Mouse (Mus musculus) lung, embryonic 16.5 days (tissue): ENCODE measurements around the gene Net1. TPM values are rescaled to one million over a fixed set of nuclear protein-coding genes. Genes with fewer than 3 reads are reported as not detected.

ENCODE experiments used
- ATAC-seq: fragments of 200-750 bp; cut with Nextera tagmentation; 2 replicates; pipeline ENCODE4 v1.8.0; 2017; ENCODE audit warnings: low read depth, mild to moderate bottlenecking, moderate library complexity
- H3K27ac ChIP-seq: fragments of 300-500 bp; sonication (generic); 2 replicates; pipeline ENCODE4 v1.5.1; 2014; ENCODE audit warnings: mild to moderate bottlenecking, control low read depth, low read length
- H3K27me3 ChIP-seq: fragments of 300-500 bp; sonication (generic); 2 replicates; pipeline ENCODE4 v1.6.1; 2014; ENCODE audit warnings: low read depth, low read length, mixed read lengths; ENCODE audit not compliant: control insufficient read depth, insufficient read depth
- H3K36me3 ChIP-seq: fragments of 300-500 bp; sonication (generic); 2 replicates; pipeline ENCODE4 v1.6.1; 2014; ENCODE audit warnings: low read length; ENCODE audit not compliant: control insufficient read depth, insufficient read depth
- H3K4me1 ChIP-seq: fragments of 300-500 bp; sonication (generic); replicated peaks from 2 replicates; pipeline ENCODE4 v1.6.1; 2014; ENCODE audit warnings: low read length, mixed read lengths; ENCODE audit not compliant: control insufficient read depth, insufficient read depth
- H3K4me2 ChIP-seq: fragments of 300-500 bp; sonication (generic); 2 replicates; pipeline ENCODE4 v1.6.1; 2014; ENCODE audit warnings: low read depth, low read length, control low read depth
- H3K4me3 ChIP-seq: fragments of 300-500 bp; sonication (generic); 2 replicates; pipeline ENCODE4 v1.5.1; 2014; ENCODE audit warnings: mild to moderate bottlenecking, low read length, control low read depth
- H3K9ac ChIP-seq: fragments of 300-500 bp; sonication (generic); 2 replicates; pipeline ENCODE4 v1.6.1; 2014; ENCODE audit warnings: low read length, control low read depth
- H3K9me3 ChIP-seq: fragments of 300-500 bp; sonication (generic); 2 replicates; pipeline ENCODE4 v1.6.1; 2016; ENCODE audit warnings: low read length; ENCODE audit not compliant: control insufficient read depth
- WGBS: fragments of 180-500 bp; shearing (Covaris S2); extraction: QIAGEN DNeasy Blood & Tissue Kit; methylation state at CpG from one replicate; pipeline ENCODE4 v1.1.7; 2014; 5-methylcytosine and 5-hydroxymethylcytosine counted together
- polyA plus RNA-seq: library from polyadenylated mRNA; unstranded; fragments of >200 nt; fragmentation: Nextera tagmentation; extraction: Ambion mirVana; gene quantifications from 2 replicates; pipeline ENCODE4 v1.2.1, GENCODE M21; 2015

Net1 gene
- polyA plus RNA-seq, 1 experiment from 2014 or later: 100 TPM

GRCm38 (mm10) chr13:3876448-3876847 is 41.6 kb downstream of the Net1 start:
- 53% methylated on average over 6 of the region's 6 CpGs for WGBS
- peak; percentile 70 for ATAC-seq

GRCm38 (mm10) chr13:3872832-3873231 is 45.2 kb downstream of the Net1 start:
- H3K4me3 ChIP-seq: no peak overlapping the region
- ATAC-seq: no peak
- WGBS: 90% methylated on average over 4 of the region's 4 CpGs
- H3K36me3 ChIP-seq: no peaks in the 10 kb centered on the region
- no peaks in the 10 kb centered on the region for H3K27me3 ChIP-seq
- H3K27ac ChIP-seq: no peak overlapping the region
- H3K4me1 ChIP-seq: peaks cover 5% of the 10 kb centered on the region; the same call in 1 of the 2 replicates
- no peak overlapping the region for H3K4me2 ChIP-seq
- H3K9ac ChIP-seq: no peak overlapping the region
- H3K9me3 ChIP-seq: no peaks in the 10 kb centered on the region

More at GRCm38 (mm10) chr13:3876448-3876847, 41.6 kb downstream of the Net1 start:
- H3K9ac ChIP-seq: no peak overlapping the region
- H3K36me3 ChIP-seq: peaks cover 3% of the 10 kb centered on the region; the same call in 1 of the 2 replicates
- H3K4me2 ChIP-seq: no peak overlapping the region
- peaks cover 5% of the 10 kb centered on the region; the same call in 1 of the 2 replicates for H3K4me1 ChIP-seq
- no peaks in the 10 kb centered on the region for H3K27me3 ChIP-seq
- H3K9me3 ChIP-seq: no peaks in the 10 kb centered on the region
- H3K27ac ChIP-seq: peak overlapping the region; percentile 51
- no peak overlapping the region for H3K4me3 ChIP-seq

GRCm38 (mm10) chr13:3869901-3870300 is 48.1 kb downstream of the Net1 start:
- no peaks in the 10 kb centered on the region for H3K4me1 ChIP-seq
- ATAC-seq: peak; percentile 76
- H3K4me3 ChIP-seq: no peak overlapping the region
- H3K4me2 ChIP-seq: no peak overlapping the region
- H3K9me3 ChIP-seq: no peaks in the 10 kb centered on the region
- H3K27me3 ChIP-seq: no peaks in the 10 kb centered on the region
- no peak overlapping the region for H3K9ac ChIP-seq
- no peaks in the 10 kb centered on the region for H3K36me3 ChIP-seq
- H3K27ac ChIP-seq: no peak overlapping the region

DNA sequence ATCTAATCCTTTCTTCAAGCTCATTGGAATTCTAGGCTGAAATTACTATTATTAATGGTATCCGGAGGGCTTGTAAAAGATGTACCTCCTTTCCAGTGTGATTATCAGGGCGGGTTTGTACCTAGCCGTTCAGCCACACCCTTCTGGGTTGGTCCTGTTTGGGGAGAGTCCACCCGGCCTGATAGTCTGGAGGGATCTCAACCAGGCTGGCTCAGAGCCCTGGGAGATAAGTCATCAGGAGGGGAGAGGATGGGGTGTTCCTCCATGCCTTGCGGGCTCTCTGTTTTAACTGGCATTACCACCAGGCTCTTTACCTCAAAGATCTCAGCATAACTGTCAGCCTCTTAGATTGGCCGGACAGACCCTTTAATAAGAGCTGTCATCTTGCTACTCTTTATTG is 50.9 kb downstream of the Net1 start:
- H3K4me2 ChIP-seq: no peak overlapping the region
- ATAC-seq: no peak
- 79% methylated on average over 6 of the region's 6 CpGs for WGBS
- H3K4me3 ChIP-seq: no peak overlapping the region
- H3K36me3 ChIP-seq: no peaks in the 10 kb centered on the region
- no peak overlapping the region for H3K9ac ChIP-seq
- H3K9me3 ChIP-seq: no peaks in the 10 kb centered on the region
- no peaks in the 10 kb centered on the region for H3K4me1 ChIP-seq
- H3K27me3 ChIP-seq: no peaks in the 10 kb centered on the region
- no peak overlapping the region for H3K27ac ChIP-seq

DNA sequence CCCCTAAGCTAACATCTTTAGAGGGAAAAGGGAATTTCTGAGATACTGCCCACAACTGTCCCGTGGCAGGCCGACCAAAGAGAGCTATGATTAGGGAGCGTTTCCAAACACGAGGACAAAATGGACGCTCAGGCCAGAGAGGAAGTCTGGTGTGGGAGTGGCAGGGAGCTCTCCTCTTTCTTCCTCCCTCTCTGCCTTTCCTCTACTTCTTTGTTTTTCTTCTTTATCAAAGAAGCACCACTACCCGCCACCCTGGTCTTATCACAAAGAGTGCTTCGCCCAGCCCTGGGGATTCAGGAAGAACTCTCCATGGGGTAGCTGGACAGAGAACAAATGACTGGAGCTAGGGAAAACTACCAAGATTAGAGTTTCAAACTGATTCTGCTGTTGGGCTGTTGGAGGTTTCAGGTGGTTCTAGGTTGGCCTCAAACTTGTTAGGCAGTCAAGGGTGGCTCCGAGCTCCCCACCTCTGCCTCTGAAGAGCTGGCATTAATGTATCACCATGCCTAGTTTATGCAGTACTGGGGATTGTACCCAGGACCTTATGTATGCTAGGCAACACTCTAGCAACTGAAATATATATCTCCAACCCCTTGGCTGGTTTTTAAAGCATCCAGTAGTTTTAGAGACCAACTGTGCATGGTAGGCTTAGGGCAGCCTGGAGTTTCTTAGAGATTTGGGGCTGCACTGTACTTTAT is 51.5 kb downstream of the Net1 start:
- H3K4me2 ChIP-seq: no peak overlapping the region
- WGBS: 61% methylated on average over 8 of the region's 8 CpGs
- no peak overlapping the region for H3K4me3 ChIP-seq
- no peaks in the 10 kb centered on the region for H3K9me3 ChIP-seq
- H3K9ac ChIP-seq: no peak overlapping the region
- no peak overlapping the region for H3K27ac ChIP-seq
- H3K4me1 ChIP-seq: no peaks in the 10 kb centered on the region
- ATAC-seq: no peak
- H3K27me3 ChIP-seq: no peaks in the 10 kb centered on the region
- no peaks in the 10 kb centered on the region for H3K36me3 ChIP-seq

DNA sequence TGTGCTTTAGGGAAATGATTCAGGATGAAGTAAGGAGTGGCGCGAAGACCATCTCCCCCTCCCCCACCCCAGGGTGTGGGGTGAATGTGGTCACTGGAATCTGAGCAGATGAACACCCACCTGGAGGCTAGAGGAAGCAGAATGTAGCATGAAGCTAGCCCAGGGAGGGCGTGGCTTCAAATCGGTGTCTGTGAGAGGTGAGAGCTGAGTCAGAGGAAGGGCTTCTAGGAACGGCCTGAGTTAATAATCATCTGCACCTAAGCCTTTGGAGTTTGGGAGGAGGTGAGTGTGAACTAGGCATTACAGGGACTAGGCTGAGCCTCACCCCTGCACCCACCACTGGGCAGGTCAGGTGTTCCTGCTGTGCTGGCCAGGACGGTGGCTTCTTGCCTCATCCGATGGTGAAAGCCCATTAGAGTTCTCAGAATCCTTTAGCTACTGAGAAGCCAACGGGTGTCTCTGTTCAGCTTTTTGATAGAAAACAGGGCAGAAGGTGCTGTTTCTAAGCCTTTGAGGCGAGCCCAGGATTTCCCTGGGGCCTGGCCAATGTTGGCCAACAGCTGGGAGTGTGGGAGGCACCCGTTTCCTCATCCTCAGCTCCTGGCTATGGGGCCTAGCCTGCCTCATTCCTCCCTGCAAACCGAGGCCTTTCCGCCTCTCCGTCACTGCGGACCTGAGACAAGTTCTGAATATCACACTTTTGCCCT is 52.2 kb downstream of the Net1 start:
- H3K27ac ChIP-seq: no peak overlapping the region
- WGBS: 70% methylated on average over 14 of the region's 14 CpGs

GRCm38 (mm10) chr13:3862922-3863580 is 55.0 kb downstream of the Net1 start:
- no peak for ATAC-seq
- 80% methylated on average over 10 of the region's 10 CpGs for WGBS
- H3K27ac ChIP-seq: no peak overlapping the region

More for the DNA sequence above, 52.2 kb downstream of the Net1 start:
- Histone ChIP-seq H3K9me3 (no peaks in the 10 kb centered on the region), H3K9ac (no peak overlapping the region), H3K36me3 (no peaks in the 10 kb centered on the region), H3K4me2 (no peak overlapping the region), H3K4me3 (no peak overlapping the region), H3K27me3 (no peaks in the 10 kb centered on the region), H3K4me1 (no peaks in the 10 kb centered on the region)
- no peak; the same call in 1 of the 2 replicates for ATAC-seq

DNA sequence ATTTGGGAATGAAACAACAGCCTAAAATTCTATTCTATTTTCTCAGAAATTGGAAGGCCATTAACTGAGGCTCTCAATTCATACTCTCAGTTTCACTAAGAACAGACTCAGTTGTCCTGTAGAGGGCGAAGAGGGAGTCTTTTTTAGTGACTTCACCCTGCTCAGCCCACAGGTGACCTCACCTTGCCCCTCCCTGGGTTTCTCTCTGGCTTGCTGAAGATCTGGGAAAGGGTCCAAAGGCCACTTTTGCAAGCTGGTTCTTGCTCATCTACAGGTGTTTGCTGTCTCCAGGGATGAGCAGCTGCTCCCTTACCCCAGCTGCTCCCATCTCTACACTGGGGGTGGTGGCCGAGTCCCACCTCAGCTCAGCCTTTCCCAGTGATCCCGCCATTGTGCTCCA is 55.7 kb downstream of the Net1 start:
- Histone ChIP-seq H3K4me2 (no peak overlapping the region), H3K4me3 (no peak overlapping the region), H3K36me3 (no peaks in the 10 kb centered on the region), H3K27ac (no peak overlapping the region), H3K4me1 (no peaks in the 10 kb centered on the region), H3K9me3 (no peaks in the 10 kb centered on the region), H3K27me3 (no peaks in the 10 kb centered on the region), H3K9ac (no peak overlapping the region)
- 78% methylated on average over 3 of the region's 3 CpGs for WGBS
- no peak for ATAC-seq

More at GRCm38 (mm10) chr13:3862922-3863580, 55.0 kb downstream of the Net1 start:
- no peaks in the 10 kb centered on the region for H3K27me3 ChIP-seq
- no peak overlapping the region for H3K4me3 ChIP-seq
- no peak overlapping the region for H3K4me2 ChIP-seq
- H3K36me3 ChIP-seq: no peaks in the 10 kb centered on the region
- H3K9me3 ChIP-seq: no peaks in the 10 kb centered on the region
- H3K4me1 ChIP-seq: no peaks in the 10 kb centered on the region
- no peak overlapping the region for H3K9ac ChIP-seq

DNA sequence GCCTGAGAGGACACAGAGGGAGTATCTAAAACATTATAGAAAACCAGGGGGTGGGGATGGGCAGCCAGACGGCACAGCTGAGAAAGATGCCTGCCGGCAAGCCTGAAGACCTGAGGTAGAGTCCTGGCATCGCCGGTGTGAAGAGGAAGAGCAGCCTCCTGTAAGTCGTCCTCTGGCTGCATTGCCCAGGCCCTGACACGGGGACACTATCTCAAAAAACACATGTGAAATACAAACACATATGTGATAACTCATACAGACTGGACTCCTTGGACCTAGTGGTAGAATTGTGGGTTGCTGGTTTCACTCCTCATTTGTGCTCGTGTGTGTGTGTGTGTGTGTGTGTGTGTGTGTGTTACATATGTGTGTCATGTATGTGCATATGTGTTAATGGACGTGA is 56.8 kb downstream of the Net1 start:
- no peak overlapping the region for H3K9ac ChIP-seq
- ATAC-seq: no peak
- no peaks in the 10 kb centered on the region for H3K36me3 ChIP-seq
- H3K4me2 ChIP-seq: no peak overlapping the region
- H3K4me3 ChIP-seq: no peak overlapping the region
- H3K9me3 ChIP-seq: no peaks in the 10 kb centered on the region
- WGBS: 82% methylated on average over 8 of the region's 8 CpGs
- H3K4me1 ChIP-seq: no peaks in the 10 kb centered on the region
- no peak overlapping the region for H3K27ac ChIP-seq
- H3K27me3 ChIP-seq: no peaks in the 10 kb centered on the region
